Mouse (Mus musculus): ENCODE measurements around the gene Ptgis. TPM values are rescaled to one million over a fixed set of nuclear protein-coding genes. Genes with fewer than 3 reads are reported as not detected.

Gene Ptgis
- polyA plus RNA-seq, 1 experiment from 2014 or later = 20.6 TPM

Other genes starting within 250 kb of the Ptgis start
- gene Stau1, start 244.3 kb downstream of the Ptgis start, polyA plus RNA-seq (2015; fragmentation: Nextera tagmentation; extraction: Ambion mirVana) = 92.0 and 98.8 TPM in 2 replicates
- 57.6 and 59.2 TPM in 2 replicates for gene Ddx27, start 225.4 kb downstream of the Ptgis start, polyA plus RNA-seq (2015; fragmentation: Nextera tagmentation; extraction: Ambion mirVana)
- 11.8 TPM in 2 replicates for gene Znfx1, start 177.6 kb downstream of the Ptgis start, polyA plus RNA-seq (2015; fragmentation: Nextera tagmentation; extraction: Ambion mirVana)
- 1.1 and 1.2 TPM in 2 replicates for gene Kcnb1, start 50.4 kb downstream of the Ptgis start, polyA plus RNA-seq (2015; fragmentation: Nextera tagmentation; extraction: Ambion mirVana)
- gene B4galt5, start 108.6 kb upstream of the Ptgis start, polyA plus RNA-seq (2015; fragmentation: Nextera tagmentation; extraction: Ambion mirVana) = 8.9 and 9.4 TPM in 2 replicates
- 20.7 and 25.7 TPM in 2 replicates for gene Slc9a8, start 181.1 kb upstream of the Ptgis start, polyA plus RNA-seq (2015; fragmentation: Nextera tagmentation; extraction: Ambion mirVana)

Measured in kidney, embryonic 16.5 days (tissue).